Mouse (Mus musculus) lung, adult 2 months (tissue): ENCODE results near the gene Emc8.

ENCODE experiments used
- CTCF ChIP-seq: fragments of 200-500 bp; IDR thresholded peaks from 2 replicates; pipeline ENCODE4 v1.5.1; 2011; ENCODE audit warnings: mild to moderate bottlenecking, low read length, control low read depth; ENCODE audit not compliant: insufficient read depth
- POLR2A ChIP-seq: fragments of 200-500 bp; IDR thresholded peaks from 2 replicates; pipeline ENCODE4 v1.6.1; 2011; ENCODE audit warnings: low read depth, mild to moderate bottlenecking, control low read depth, low read length, borderline replicate concordance; ENCODE audit errors: extremely low read depth

DNA sequence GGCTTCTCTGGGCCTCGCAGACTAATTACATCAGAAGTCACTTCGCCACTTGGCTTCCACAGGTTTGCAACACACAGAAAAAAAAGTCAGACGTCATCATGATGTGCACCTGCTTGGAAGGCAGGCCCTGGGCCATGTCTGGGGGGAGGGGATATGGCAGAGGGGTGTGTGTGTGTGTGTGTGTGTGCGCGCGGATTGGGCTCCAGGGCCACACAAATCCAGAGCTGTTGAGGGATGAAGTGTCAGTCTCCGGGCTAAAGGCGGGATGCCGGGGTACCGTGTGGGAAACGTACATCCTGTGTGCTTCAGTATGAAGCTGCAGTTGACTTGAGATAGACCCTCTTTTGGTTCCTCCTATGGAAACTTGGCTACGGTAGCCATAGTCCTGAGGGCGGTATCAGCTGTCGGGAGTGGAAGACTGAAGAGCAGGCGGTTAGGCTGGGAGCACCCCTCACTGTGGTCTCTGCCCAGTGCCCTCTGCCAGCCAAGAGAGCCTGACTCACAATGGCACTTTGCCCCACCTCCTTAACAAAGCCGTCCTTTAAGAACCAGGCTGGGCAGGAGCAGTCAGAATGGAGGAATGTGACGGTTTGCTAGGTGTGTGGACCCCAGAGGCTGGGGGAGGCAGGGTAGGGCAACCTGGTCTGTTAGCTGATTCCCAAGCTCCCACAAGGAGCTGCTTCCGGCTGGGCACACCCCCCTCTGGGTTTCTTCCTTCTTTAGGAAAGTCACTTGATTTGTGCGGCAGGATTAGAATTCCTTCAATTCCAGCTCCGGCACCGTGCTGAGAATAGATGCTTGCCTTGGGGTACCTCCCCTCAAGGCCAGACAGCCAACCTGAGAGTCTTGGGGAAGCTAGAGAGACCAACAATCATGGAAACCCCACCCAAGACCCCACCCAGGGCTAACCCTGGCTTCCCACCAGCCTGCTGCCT lies 36.7 kb downstream of the Emc8 start:
- TF ChIP-seq CTCF, result no peak
- TF ChIP-seq POLR2A, result no peak
